Mouse (Mus musculus): Measurements from ENCODE around the gene Fndc10. TPM values are rescaled to one million over a fixed set of nuclear protein-coding genes. Genes with fewer than 3 reads are reported as not detected.
"Not testable (repeated sequence)": the region's sequence is repeated elsewhere in the genome, so short reads cannot be mapped to it uniquely, and the experiment has no call there.

Gene Fndc10
- total and polyA plus RNA-seq, 2 experiments from 2014 or later, result 24.6 to 33.5 TPM

- ATAC-seq (no peak), DNase-seq (no peak)
- no peak for TF ChIP-seq CTCF (IDR thresholded peaks at IDR 0.05; ENCODE audit: low read depth)
- WGBS, result 72% methylated on average over 8 of the region's 8 CpGs
- Histone ChIP-seq H3K9me3 (ENCODE audit: low read length) (no peaks in the 10 kb centered on the region), H3K4me1 (ENCODE audit: insufficient read depth) (peaks cover 17% of the 10 kb centered on the region; the same call in 1 of the 2 replicates), H3K4me3 (ENCODE audit: low read depth, low read length) (no peak overlapping the region), H3K27me3 (ENCODE audit: insufficient read depth, low read length) (no peaks in the 10 kb centered on the region), H3K36me3 (ENCODE audit: insufficient read depth) (peaks cover 59% of the 10 kb centered on the region), H3K4me2 (ENCODE audit: low read depth) (no peak overlapping the region), H3K27ac (ENCODE audit: low read depth, low read length) (no peak overlapping the region), H3K9ac (no peak overlapping the region)
These were observed 44.1 kb downstream of the Fndc10 start for GRCm38 (mm10) chr4:155738262-155738661.

DNA sequence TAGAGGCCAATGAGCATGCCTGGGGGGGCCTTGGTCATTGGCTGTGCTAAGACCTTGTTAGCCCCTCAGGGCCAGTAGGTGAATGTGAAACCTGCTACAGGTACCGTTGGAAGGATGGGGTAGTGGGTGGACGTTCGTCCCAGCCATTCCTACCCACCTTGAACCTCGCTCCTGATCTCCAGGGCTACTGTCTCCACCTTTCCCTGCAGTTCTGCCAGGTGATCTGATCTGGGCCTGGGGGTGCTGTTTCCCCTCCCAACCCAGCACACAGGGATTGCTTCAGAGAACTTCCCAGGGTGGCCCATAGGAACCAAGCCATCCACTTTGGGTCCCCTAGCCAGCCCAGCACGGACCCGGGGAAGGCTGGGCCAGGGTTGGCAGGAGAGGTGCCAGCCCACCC, 45.0 kb downstream of the Fndc10 start:
- no peak overlapping the region for H3K4me3 ChIP-seq (ENCODE audit: low read depth, low read length)
- peaks cover 66% of the 10 kb centered on the region for H3K36me3 ChIP-seq (ENCODE audit: insufficient read depth)
- no peaks in the 10 kb centered on the region for H3K27me3 ChIP-seq (ENCODE audit: insufficient read depth, low read length)
- DNase-seq, result no peak
- no peak for ATAC-seq
- H3K9me3 ChIP-seq (ENCODE audit: low read length), result no peaks in the 10 kb centered on the region
- no peak overlapping the region for H3K27ac ChIP-seq (ENCODE audit: low read depth, low read length)
- TF ChIP-seq CTCF (IDR thresholded peaks at IDR 0.05; ENCODE audit: low read depth), result no peak
- WGBS, result 86% methylated on average over 6 of the region's 6 CpGs
- peaks cover 14% of the 10 kb centered on the region; the same call in 1 of the 2 replicates for H3K4me1 ChIP-seq (ENCODE audit: insufficient read depth)
- no peak overlapping the region for H3K4me2 ChIP-seq (ENCODE audit: low read depth)
- H3K9ac ChIP-seq, result no peak overlapping the region

- no peak overlapping the region for H3K27ac ChIP-seq (ENCODE audit: low read depth, low read length)
- 68% methylated on average over 37 of the region's 37 CpGs for WGBS
These were observed 45.8 kb downstream of the Fndc10 start for GRCm38 (mm10) chr4:155739741-155740636.

GRCm38 (mm10) chr4:155740681-155741080, 46.5 kb downstream of the Fndc10 start:
- H3K4me1 ChIP-seq (ENCODE audit: insufficient read depth); H3K9me3 ChIP-seq (ENCODE audit: low read length); H3K4me2 ChIP-seq (ENCODE audit: low read depth); H3K9ac ChIP-seq; ATAC-seq; H3K27ac ChIP-seq (ENCODE audit: low read depth, low read length); H3K4me3 ChIP-seq (ENCODE audit: low read depth, low read length); DNase-seq; H3K27me3 ChIP-seq (ENCODE audit: insufficient read depth, low read length): not testable (repeated sequence)
- H3K36me3 ChIP-seq (ENCODE audit: insufficient read depth), result peaks cover 81% of the 10 kb centered on the region
- 87% methylated on average over 10 of the region's 10 CpGs for WGBS

More at GRCm38 (mm10) chr4:155739741-155740636, 45.8 kb downstream of the Fndc10 start:
- H3K9me3 ChIP-seq (ENCODE audit: low read length), result no peaks in the 10 kb centered on the region
- H3K27me3 ChIP-seq (ENCODE audit: insufficient read depth, low read length), result no peaks in the 10 kb centered on the region
- TF ChIP-seq CTCF (IDR thresholded peaks at IDR 0.05; ENCODE audit: low read depth), result no peak
- no peak for ATAC-seq
- no peak overlapping the region for H3K9ac ChIP-seq
- H3K4me3 ChIP-seq (ENCODE audit: low read depth, low read length), result no peak overlapping the region
- no peak for DNase-seq
- peaks cover 74% of the 10 kb centered on the region for H3K36me3 ChIP-seq (ENCODE audit: insufficient read depth)
- H3K4me1 ChIP-seq (ENCODE audit: insufficient read depth), result peaks cover 14% of the 10 kb centered on the region; the same call in 1 of the 2 replicates
- H3K4me2 ChIP-seq (ENCODE audit: low read depth), result no peak overlapping the region

GRCm38 (mm10) chr4:155742684-155743083, 48.5 kb downstream of the Fndc10 start:
- Histone ChIP-seq H3K9me3 (ENCODE audit: low read length) (no peaks in the 10 kb centered on the region), H3K4me2 (ENCODE audit: low read depth) (no peak overlapping the region), H3K4me3 (ENCODE audit: low read depth, low read length) (no peak overlapping the region), H3K9ac (no peak overlapping the region), H3K27ac (ENCODE audit: low read depth, low read length) (no peak overlapping the region), H3K4me1 (ENCODE audit: insufficient read depth) (no peaks in the 10 kb centered on the region), H3K27me3 (ENCODE audit: insufficient read depth, low read length) (no peaks in the 10 kb centered on the region), H3K36me3 (ENCODE audit: insufficient read depth) (peaks cover 84% of the 10 kb centered on the region)
- TF ChIP-seq CTCF (IDR thresholded peaks at IDR 0.05; ENCODE audit: low read depth), result no peak
- WGBS, result 96% methylated on average over 5 of the region's 5 CpGs
- ATAC-seq (no peak), DNase-seq (no peak)

DNA sequence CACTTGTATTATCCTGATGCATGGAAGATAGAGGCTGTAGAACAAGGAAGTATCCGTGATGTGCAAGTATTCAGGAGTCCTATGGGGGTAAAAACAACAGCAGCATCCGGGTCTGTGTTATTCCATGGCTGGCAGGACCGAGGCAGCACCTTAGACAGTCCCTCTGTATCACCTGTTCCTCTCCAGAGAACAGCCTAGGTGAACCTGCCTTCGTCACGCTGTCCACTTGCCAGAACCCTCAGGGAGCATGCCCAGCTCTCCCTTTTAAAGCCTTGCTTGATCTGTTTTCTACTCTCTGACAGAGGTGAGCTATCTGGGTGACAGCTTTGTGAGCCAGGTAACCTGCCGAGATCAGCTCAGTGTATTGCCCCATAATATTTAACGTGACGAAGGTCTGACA, 50.3 kb downstream of the Fndc10 start:
- H3K9me3 ChIP-seq (ENCODE audit: low read length), result no peaks in the 10 kb centered on the region
- 91% methylated on average over 8 of the region's 8 CpGs for WGBS
- H3K9ac ChIP-seq, result no peak overlapping the region
- H3K27me3 ChIP-seq (ENCODE audit: insufficient read depth, low read length), result no peaks in the 10 kb centered on the region
- ATAC-seq (no peak), DNase-seq (no peak)
- H3K4me3 ChIP-seq (ENCODE audit: low read depth, low read length), result no peak overlapping the region
- no peak for TF ChIP-seq CTCF (IDR thresholded peaks at IDR 0.05; ENCODE audit: low read depth)
- H3K36me3 ChIP-seq (ENCODE audit: insufficient read depth), result peaks cover 89% of the 10 kb centered on the region
- no peaks in the 10 kb centered on the region for H3K4me1 ChIP-seq (ENCODE audit: insufficient read depth)
- no peak overlapping the region for H3K27ac ChIP-seq (ENCODE audit: low read depth, low read length)
- H3K4me2 ChIP-seq (ENCODE audit: low read depth), result no peak overlapping the region

DNA sequence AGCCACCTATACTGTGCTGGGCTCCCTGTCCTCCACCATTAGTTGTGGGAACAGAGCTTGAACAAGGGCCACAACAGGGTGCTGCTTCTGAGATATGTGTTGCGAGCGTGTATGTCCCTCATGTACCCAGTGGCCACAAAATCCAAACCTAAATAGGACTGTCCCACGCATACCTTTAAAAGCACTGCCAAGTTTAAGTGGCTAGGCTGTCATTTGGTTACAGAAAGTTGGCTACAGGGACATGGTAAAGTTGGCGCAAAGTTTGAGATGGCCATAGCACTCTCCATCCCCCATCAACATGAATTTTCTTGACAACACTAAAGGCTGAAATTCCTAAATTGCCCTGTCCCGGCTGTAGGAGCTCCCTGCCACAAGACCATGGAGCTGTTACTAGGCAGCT, 51.0 kb downstream of the Fndc10 start:
- no peaks in the 10 kb centered on the region for H3K9me3 ChIP-seq (ENCODE audit: low read length)
- no peak for ATAC-seq
- no peak for TF ChIP-seq CTCF (IDR thresholded peaks at IDR 0.05; ENCODE audit: low read depth)
- H3K27ac ChIP-seq (ENCODE audit: low read depth, low read length), result no peak overlapping the region
- H3K4me3 ChIP-seq (ENCODE audit: low read depth, low read length), result no peak overlapping the region
- peaks cover 89% of the 10 kb centered on the region for H3K36me3 ChIP-seq (ENCODE audit: insufficient read depth)
- H3K27me3 ChIP-seq (ENCODE audit: insufficient read depth, low read length), result no peaks in the 10 kb centered on the region
- no peak overlapping the region for H3K4me2 ChIP-seq (ENCODE audit: low read depth)
- 92% methylated on average over 5 of the region's 5 CpGs for WGBS
- no peak overlapping the region for H3K9ac ChIP-seq
- DNase-seq, result no peak
- H3K4me1 ChIP-seq (ENCODE audit: insufficient read depth), result no peaks in the 10 kb centered on the region

Other genes with a start within 250 kb of the Fndc10 start
- 0.52 TPM in 1 of 2 replicates, not detected in the other for gene Tmem52, start 225.2 kb upstream of the Fndc10 start, total RNA-seq (2014; rRNA removed)
- 0.23 and 0.29 TPM in 2 replicates for gene Tmem52, start 225.2 kb upstream of the Fndc10 start, polyA plus RNA-seq (2015; fragmentation: Nextera tagmentation; extraction: Ambion mirVana)
- 252 and 268 TPM in 2 replicates for gene Gnb1, start 203.0 kb upstream of the Fndc10 start, total RNA-seq (2014; rRNA removed)
- 1,233 and 1,420 TPM in 2 replicates for gene Gnb1, start 203.0 kb upstream of the Fndc10 start, polyA plus RNA-seq (2015; fragmentation: Nextera tagmentation; extraction: Ambion mirVana)
- gene Nadk, start 132.0 kb upstream of the Fndc10 start, total RNA-seq (2014; rRNA removed), result 86.0 and 89.7 TPM in 2 replicates
- 66.4 and 66.7 TPM in 2 replicates for gene Nadk, start 132.0 kb upstream of the Fndc10 start, polyA plus RNA-seq (2015; fragmentation: Nextera tagmentation; extraction: Ambion mirVana)
- gene Slc35e2, start 92.9 kb upstream of the Fndc10 start, total RNA-seq (2014; rRNA removed), result 39.9 and 49.2 TPM in 2 replicates
- gene Slc35e2, start 92.9 kb upstream of the Fndc10 start, polyA plus RNA-seq (2015; fragmentation: Nextera tagmentation; extraction: Ambion mirVana), result 8.6 and 10.5 TPM in 2 replicates
- gene Cdk11b, start 69.5 kb upstream of the Fndc10 start, total RNA-seq (2014; rRNA removed), result 20.7 and 21.8 TPM in 2 replicates
- 48.7 and 64.7 TPM in 2 replicates for gene Cdk11b, start 69.5 kb upstream of the Fndc10 start, polyA plus RNA-seq (2015; fragmentation: Nextera tagmentation; extraction: Ambion mirVana)
- gene Gm10563, start 48.9 kb upstream of the Fndc10 start, total RNA-seq (2014; rRNA removed), result not detected in 2 replicates
- not detected in 2 replicates for gene Gm10563, start 48.9 kb upstream of the Fndc10 start, polyA plus RNA-seq (2015; fragmentation: Nextera tagmentation; extraction: Ambion mirVana)
- 6.0 TPM in 2 replicates for gene Mmp23, start 41.0 kb upstream of the Fndc10 start, total RNA-seq (2014; rRNA removed)
- 2.5 and 2.9 TPM in 2 replicates for gene Mmp23, start 41.0 kb upstream of the Fndc10 start, polyA plus RNA-seq (2015; fragmentation: Nextera tagmentation; extraction: Ambion mirVana)
- 98.0 and 116 TPM in 2 replicates for gene Mib2, start 25.1 kb upstream of the Fndc10 start, total RNA-seq (2014; rRNA removed)
- 42.9 and 46.5 TPM in 2 replicates for gene Mib2, start 25.1 kb upstream of the Fndc10 start, polyA plus RNA-seq (2015; fragmentation: Nextera tagmentation; extraction: Ambion mirVana)
- gene Ssu72, start 10.5 kb downstream of the Fndc10 start, total RNA-seq (2014; rRNA removed), result 103 and 121 TPM in 2 replicates
- gene Ssu72, start 10.5 kb downstream of the Fndc10 start, polyA plus RNA-seq (2015; fragmentation: Nextera tagmentation; extraction: Ambion mirVana), result 164 and 176 TPM in 2 replicates
- gene Tmem240, start 40.5 kb downstream of the Fndc10 start, total RNA-seq (2014; rRNA removed), result 43.4 and 55.2 TPM in 2 replicates
- 19.1 and 23.8 TPM in 2 replicates for gene Tmem240, start 40.5 kb downstream of the Fndc10 start, polyA plus RNA-seq (2015; fragmentation: Nextera tagmentation; extraction: Ambion mirVana)
- 72.3 and 79.2 TPM in 2 replicates for gene Atad3a, start 66.8 kb downstream of the Fndc10 start, total RNA-seq (2014; rRNA removed)
- gene Atad3a, start 66.8 kb downstream of the Fndc10 start, polyA plus RNA-seq (2015; fragmentation: Nextera tagmentation; extraction: Ambion mirVana), result 61.3 and 68.6 TPM in 2 replicates
- gene Vwa1, start 80.4 kb downstream of the Fndc10 start, total RNA-seq (2014; rRNA removed), result 27.9 and 29.6 TPM in 2 replicates
- 22.9 and 24.8 TPM in 2 replicates for gene Vwa1, start 80.4 kb downstream of the Fndc10 start, polyA plus RNA-seq (2015; fragmentation: Nextera tagmentation; extraction: Ambion mirVana)
- gene Tmem88b, start 91.5 kb downstream of the Fndc10 start, total RNA-seq (2014; rRNA removed), result 0.14 and 0.38 TPM in 2 replicates
- 0.24 and 0.38 TPM in 2 replicates for gene Tmem88b, start 91.5 kb downstream of the Fndc10 start, polyA plus RNA-seq (2015; fragmentation: Nextera tagmentation; extraction: Ambion mirVana)
- not detected in 2 replicates for gene Ankrd65, start 96.1 kb downstream of the Fndc10 start, total RNA-seq (2014; rRNA removed)
- gene Ankrd65, start 96.1 kb downstream of the Fndc10 start, polyA plus RNA-seq (2015; fragmentation: Nextera tagmentation; extraction: Ambion mirVana), result not detected in 2 replicates
- 134 and 220 TPM in 2 replicates for gene Mrpl20, start 108.5 kb downstream of the Fndc10 start, total RNA-seq (2014; rRNA removed)
- gene Mrpl20, start 108.5 kb downstream of the Fndc10 start, polyA plus RNA-seq (2015; fragmentation: Nextera tagmentation; extraction: Ambion mirVana), result 304 and 396 TPM in 2 replicates
- gene Ccnl2, start 118.1 kb downstream of the Fndc10 start, total RNA-seq (2014; rRNA removed), result 112 and 113 TPM in 2 replicates
- 48.3 and 68.3 TPM in 2 replicates for gene Ccnl2, start 118.1 kb downstream of the Fndc10 start, polyA plus RNA-seq (2015; fragmentation: Nextera tagmentation; extraction: Ambion mirVana)
- 90.9 and 93.0 TPM in 2 replicates for gene Aurkaip1, start 136.9 kb downstream of the Fndc10 start, total RNA-seq (2014; rRNA removed)
- gene Aurkaip1, start 136.9 kb downstream of the Fndc10 start, polyA plus RNA-seq (2015; fragmentation: Nextera tagmentation; extraction: Ambion mirVana), result 148 and 183 TPM in 2 replicates
- gene Mxra8, start 145.3 kb downstream of the Fndc10 start, total RNA-seq (2014; rRNA removed), result 19.5 and 35.9 TPM in 2 replicates
- 25.0 and 30.5 TPM in 2 replicates for gene Mxra8, start 145.3 kb downstream of the Fndc10 start, polyA plus RNA-seq (2015; fragmentation: Nextera tagmentation; extraction: Ambion mirVana)
- gene Dvl1, start 153.1 kb downstream of the Fndc10 start, total RNA-seq (2014; rRNA removed), result 118 and 120 TPM in 2 replicates
- 15.1 and 16.3 TPM in 2 replicates for gene Dvl1, start 153.1 kb downstream of the Fndc10 start, polyA plus RNA-seq (2015; fragmentation: Nextera tagmentation; extraction: Ambion mirVana)
- gene Tas1r3, start 169.0 kb downstream of the Fndc10 start, total RNA-seq (2014; rRNA removed), result 0.54 and 0.67 TPM in 2 replicates
- gene Tas1r3, start 169.0 kb downstream of the Fndc10 start, polyA plus RNA-seq (2015; fragmentation: Nextera tagmentation; extraction: Ambion mirVana), result 0.14 and 0.22 TPM in 2 replicates
- 12.7 and 19.8 TPM in 2 replicates for gene Cptp, start 175.1 kb downstream of the Fndc10 start, total RNA-seq (2014; rRNA removed)
- 18.7 and 22.8 TPM in 2 replicates for gene Cptp, start 175.1 kb downstream of the Fndc10 start, polyA plus RNA-seq (2015; fragmentation: Nextera tagmentation; extraction: Ambion mirVana)
- 47.7 and 63.8 TPM in 2 replicates for gene Ints11, start 175.2 kb downstream of the Fndc10 start, total RNA-seq (2014; rRNA removed)
- gene Ints11, start 175.2 kb downstream of the Fndc10 start, polyA plus RNA-seq (2015; fragmentation: Nextera tagmentation; extraction: Ambion mirVana), result 58.8 and 59.8 TPM in 2 replicates
- 65.4 and 69.5 TPM in 2 replicates for gene Pusl1, start 197.4 kb downstream of the Fndc10 start, total RNA-seq (2014; rRNA removed)
- 56.5 and 59.0 TPM in 2 replicates for gene Pusl1, start 197.4 kb downstream of the Fndc10 start, polyA plus RNA-seq (2015; fragmentation: Nextera tagmentation; extraction: Ambion mirVana)
- gene Acap3, start 197.5 kb downstream of the Fndc10 start, total RNA-seq (2014; rRNA removed), result 116 and 147 TPM in 2 replicates
- gene Acap3, start 197.5 kb downstream of the Fndc10 start, polyA plus RNA-seq (2015; fragmentation: Nextera tagmentation; extraction: Ambion mirVana), result 84.2 and 95.3 TPM in 2 replicates
- 80.3 and 84.7 TPM in 2 replicates for gene Ube2j2, start 249.5 kb downstream of the Fndc10 start, total RNA-seq (2014; rRNA removed)
- 138 and 163 TPM in 2 replicates for gene Ube2j2, start 249.5 kb downstream of the Fndc10 start, polyA plus RNA-seq (2015; fragmentation: Nextera tagmentation; extraction: Ambion mirVana)

All from forebrain, postnatal 0 days (tissue).